Mouse (Mus musculus): ENCODE data around the gene Prkx. TPM values are rescaled to one million over a fixed set of nuclear protein-coding genes. Genes with fewer than 3 reads are reported as not detected.

Gene Prkx
- total RNA-seq, 2 experiments from 2014 or later: 19.3 to 21.4 TPM

Other genes with a start within 250 kb of the Prkx start
- gene Pbsn, start 57.3 kb upstream of the Prkx start, total RNA-seq (2021): not detected
- not detected for gene Gm14744, start 68.5 kb upstream of the Prkx start, total RNA-seq (2021)
- gene 5430402E10Rik, start 128.8 kb upstream of the Prkx start, total RNA-seq (2021): not detected

Measured in adrenal gland, adult 18-20 months (tissue).